Mouse (Mus musculus): ENCODE results near the gene Mcrip1.
A peak's percentile ranks its signal among the peaks of the same experiment; 100 is the strongest.

GRCm38 (mm10) chr11:120549986-120550809 lies 671 bp upstream of the Mcrip1 start:
- TF ChIP-seq CTCF (IDR thresholded peaks at IDR 0.05; ENCODE audit: borderline replicate concordance, insufficient read depth, low read length) (no peak), POLR2A (IDR thresholded peaks at IDR 0.05; ENCODE audit: low read depth, low read length) (peak; percentile 38)
